Mouse (Mus musculus) heart, adult 2 months (tissue): ENCODE results near the gene Cpeb3. TPM values are rescaled to one million over a fixed set of nuclear protein-coding genes. Genes with fewer than 3 reads are reported as not detected.

ENCODE experiments used
- DNase-seq, 2 experiments: peaks; one replicate each; pipeline ENCODE4 v3.0.0; 2021
- H3K27ac ChIP-seq: fragments of 200-600 bp; 2 replicates; pipeline ENCODE4 v1.8.1; 2022
- H3K27me3 ChIP-seq: fragments of 200-500 bp; 2 replicates; pipeline ENCODE4 v1.6.1; 2012; ENCODE audit warnings: mild to moderate bottlenecking, low read length, inconsistent platforms, mixed read lengths; ENCODE audit not compliant: control insufficient read depth, insufficient read depth
- H3K36me3 ChIP-seq: fragments of 200-500 bp; 2 replicates; pipeline ENCODE4 v1.6.1; 2012; ENCODE audit warnings: low read length, inconsistent platforms; ENCODE audit not compliant: control insufficient read depth, insufficient read depth
- H3K4me1 ChIP-seq: fragments of 200-500 bp; 2 replicates; pipeline ENCODE4 v1.6.1; 2011; ENCODE audit warnings: low read length; ENCODE audit not compliant: control insufficient read depth, insufficient read depth
- H3K4me3 ChIP-seq: fragments of 200-600 bp; 2 replicates; pipeline ENCODE4 v1.8.1; 2022
- H3K79me2 ChIP-seq: fragments of 200-500 bp; replicated peaks from 2 replicates; pipeline ENCODE4 v1.6.1; 2012; ENCODE audit warnings: mild to moderate bottlenecking, inconsistent platforms, low read length, moderate library complexity, mixed read lengths; ENCODE audit not compliant: control insufficient read depth, insufficient read depth
- H3K9ac ChIP-seq: fragments of 200-500 bp; 2 replicates; pipeline ENCODE4 v1.6.1; 2012; ENCODE audit warnings: low read depth, mild to moderate bottlenecking, control low read depth, inconsistent platforms, low read length, mixed read lengths
- CTCF ChIP-seq: fragments of 200-600 bp; IDR thresholded peaks from 2 replicates; pipeline ENCODE4 v1.8.1; 2022; ENCODE audit warnings: antibody characterized with exemption, mild to moderate bottlenecking, moderate library complexity
- EP300 ChIP-seq: fragments of 200-500 bp; IDR thresholded peaks from 2 replicates; pipeline ENCODE4 v1.6.1; 2011; ENCODE audit warnings: low read depth, low read length, control low read depth; ENCODE audit not compliant: insufficient read depth
- POLR2A ChIP-seq: fragments of 200-500 bp; IDR thresholded peaks from 2 replicates; pipeline ENCODE4 v1.6.1; 2011; ENCODE audit warnings: mild to moderate bottlenecking, low read depth, low read length, control low read depth; ENCODE audit not compliant: insufficient read depth
- WGBS: fragments of 180-500 bp; shearing (Covaris S2); methylation state at CpG from one replicate; pipeline ENCODE4 v1.1.7; 2018; 5-methylcytosine and 5-hydroxymethylcytosine counted together
- intact Hi-C: fragments of 180-260 bp; cut with DNase I; formaldehyde crosslinking; loops from one replicate; pipeline ENCODE4 v1.15.1; 2025
- polyA plus RNA-seq: library from polyadenylated mRNA; depleted of rRNA; stranded (reverse); fragments of >200 nt; gene quantifications from 2 replicates; pipeline ENCODE4 v1.2.3, GENCODE M21; 2012
- total RNA-seq, 2 experiments: library from RNA; stranded (reverse); gene quantifications; 2 replicates each; pipeline ENCODE4 v1.2.3; 2021

Gene Cpeb3
- total and polyA plus RNA-seq, 3 experiments, result 35.6 to 96.9 (median 78.9) TPM

- DNase-seq, result peak; percentile 29 to 39
- H3K9ac ChIP-seq, result no peak overlapping the region
- no peak overlapping the region for H3K4me3 ChIP-seq
- no peaks in the 10 kb centered on the region for H3K27me3 ChIP-seq
- intact Hi-C loops, result no loop called here
- H3K27ac ChIP-seq, result peak overlapping the region; percentile 28; the same call in 1 of the 2 replicates
- TF ChIP-seq CTCF, result no peak
- TF ChIP-seq EP300, result no peak
- no peak for TF ChIP-seq POLR2A
- no peaks in the 10 kb centered on the region for H3K36me3 ChIP-seq
- peaks cover 2% of the 10 kb centered on the region for H3K79me2 ChIP-seq
- 50% methylated on average over 13 of the region's 13 CpGs for WGBS
- H3K4me1 ChIP-seq, result peaks cover 11% of the 10 kb centered on the region
Measured at GRCm38 (mm10) chr19:37025839-37026319, 182.5 kb downstream of the Cpeb3 start.

DNA sequence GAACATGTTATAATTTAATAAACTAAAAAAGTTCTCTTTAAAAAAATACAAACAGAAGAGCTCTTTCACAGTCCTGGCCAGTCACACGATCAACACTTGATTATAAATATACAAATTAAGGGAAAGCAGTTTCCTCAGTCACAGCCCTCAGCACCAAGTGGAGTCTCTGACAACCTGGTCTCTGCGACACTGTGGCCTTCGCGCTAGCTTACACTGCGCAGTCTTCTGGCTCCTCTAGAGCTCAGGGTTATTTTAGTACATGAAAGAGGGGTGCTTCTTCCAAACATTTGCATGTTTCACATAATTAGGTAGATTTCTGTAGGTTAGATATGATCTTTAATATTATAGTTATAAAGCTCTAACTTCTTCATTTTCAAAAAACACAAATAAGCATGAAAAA, 186.3 kb downstream of the Cpeb3 start:
- no peak overlapping the region for H3K4me3 ChIP-seq
- TF ChIP-seq POLR2A, result no peak
- TF ChIP-seq EP300, result no peak
- TF ChIP-seq CTCF, result no peak
- peaks cover 12% of the 10 kb centered on the region for H3K4me1 ChIP-seq
- no peaks in the 10 kb centered on the region for H3K27me3 ChIP-seq
- 74% methylated on average over 5 of the region's 5 CpGs for WGBS
- H3K27ac ChIP-seq, result no peak overlapping the region
- H3K36me3 ChIP-seq, result no peaks in the 10 kb centered on the region
- intact Hi-C loops, result no loop called here
- H3K9ac ChIP-seq, result no peak overlapping the region
- no peak for DNase-seq
- H3K79me2 ChIP-seq, result peaks cover 2% of the 10 kb centered on the region

GRCm38 (mm10) chr19:37020951-37021350, 187.4 kb downstream of the Cpeb3 start:
- intact Hi-C loops, result no loop called here
- TF ChIP-seq CTCF (no peak), EP300 (peak; percentile 39; the same call in 1 of the 2 replicates), POLR2A (no peak)
- whole genome bisulfite sequencing, result 54% methylated on average over 11 of the region's 11 CpGs
- Histone ChIP-seq H3K27ac (peak overlapping the region; percentile 26), H3K4me3 (no peak overlapping the region), H3K79me2 (peaks cover 2% of the 10 kb centered on the region), H3K4me1 (peaks cover 4% of the 10 kb centered on the region; the same call in 1 of the 2 replicates), H3K27me3 (no peaks in the 10 kb centered on the region), H3K36me3 (no peaks in the 10 kb centered on the region), H3K9ac (no peak overlapping the region; the same call in 1 of the 2 replicates)
- peak in 1 of 2 experiments; percentile 47 for DNase-seq

- Histone ChIP-seq H3K36me3 (no peaks in the 10 kb centered on the region), H3K27me3 (no peaks in the 10 kb centered on the region), H3K79me2 (peaks cover 2% of the 10 kb centered on the region), H3K4me3 (no peak overlapping the region), H3K4me1 (peaks cover 3% of the 10 kb centered on the region; the same call in 1 of the 2 replicates), H3K27ac (peak overlapping the region; percentile 47; the same call in 1 of the 2 replicates), H3K9ac (peak overlapping the region; percentile 5; the same call in 1 of the 2 replicates)
- intact Hi-C loops, result no loop called here
- TF ChIP-seq EP300 (no peak), CTCF (no peak), POLR2A (no peak)
- 54% methylated on average over 5 of the region's 5 CpGs for WGBS
- peak in 1 of 2 experiments; percentile 18 for DNase-seq
Measured at GRCm38 (mm10) chr19:37020531-37020930, 187.9 kb downstream of the Cpeb3 start.

DNA sequence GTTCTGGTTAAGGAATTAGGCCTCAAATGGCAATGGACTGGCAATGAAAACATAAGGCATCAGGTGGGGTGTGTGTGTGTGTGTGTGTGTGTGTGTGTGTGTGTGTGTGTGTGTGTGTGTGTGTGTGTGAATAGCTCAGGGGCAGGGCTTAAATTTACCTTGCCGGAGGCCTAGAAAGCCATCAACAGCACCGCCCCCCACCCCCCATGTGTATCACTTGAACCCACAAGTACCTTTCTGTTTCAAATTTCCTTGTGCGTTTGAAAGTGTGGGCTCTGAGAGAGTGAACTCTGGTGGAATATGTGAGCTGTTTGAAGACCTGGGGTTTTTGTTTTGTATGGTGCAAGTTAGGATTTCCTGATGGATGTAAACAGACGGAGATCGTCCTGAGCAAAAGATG, 189.5 kb downstream of the Cpeb3 start:
- no peak for TF ChIP-seq POLR2A
- TF ChIP-seq EP300, result no peak
- WGBS, result 66% methylated on average over 5 of the region's 5 CpGs
- no peak for DNase-seq
- peaks cover 3% of the 10 kb centered on the region; the same call in 1 of the 2 replicates for H3K4me1 ChIP-seq
- no peak overlapping the region for H3K9ac ChIP-seq
- H3K27ac ChIP-seq, result no peak overlapping the region
- intact Hi-C loops, result no loop called here
- no peaks in the 10 kb centered on the region for H3K27me3 ChIP-seq
- H3K36me3 ChIP-seq, result no peaks in the 10 kb centered on the region
- H3K79me2 ChIP-seq, result peaks cover 2% of the 10 kb centered on the region
- H3K4me3 ChIP-seq, result no peak overlapping the region

GRCm38 (mm10) chr19:37018411-37018810, 190.0 kb downstream of the Cpeb3 start:
- peaks cover 3% of the 10 kb centered on the region; the same call in 1 of the 2 replicates for H3K4me1 ChIP-seq
- no peaks in the 10 kb centered on the region for H3K27me3 ChIP-seq
- DNase-seq, result peak; percentile 39 to 51
- H3K36me3 ChIP-seq, result no peaks in the 10 kb centered on the region
- peaks cover 2% of the 10 kb centered on the region for H3K79me2 ChIP-seq
- no peak overlapping the region for H3K4me3 ChIP-seq
- H3K9ac ChIP-seq, result no peak overlapping the region
- TF ChIP-seq CTCF (no peak), POLR2A (no peak), EP300 (no peak)
- intact Hi-C loops, result no loop called here
- no peak overlapping the region for H3K27ac ChIP-seq
- 13% methylated on average over 26 of the region's 26 CpGs for WGBS
